Mouse (Mus musculus) megakaryocyte, embryonic 14.5 days (primary cell): Measurements from ENCODE around the gene C130050O18Rik.

Experiments used
- FLI1 ChIP-seq: IDR thresholded peaks from 2 replicates; pipeline ENCODE4 v1.6.1; 2012; ENCODE audit warnings: low read length, inconsistent platforms, mixed read lengths
- GATA1 ChIP-seq: IDR thresholded peaks from 3 replicates; pipeline ENCODE4 v1.6.1; 2012; ENCODE audit warnings: mixed read lengths, low read length, inconsistent platforms, borderline replicate concordance

GRCm38 (mm10) chr5:139403692-139404260 is 1.3 kb upstream of the C130050O18Rik start:
- no peak for TF ChIP-seq GATA1
- no peak for TF ChIP-seq FLI1
